Mouse (Mus musculus): ENCODE measurements at regions not wholly inside any gene's neighbourhood (a gene's known extent, or its start where the extent isn't known, plus 50 kb on each side); places are given as distances from the start of the nearest gene placed in this dataset.
A peak's percentile ranks its signal among the peaks of the same experiment; 100 is the strongest.

- DNase-seq = no peak
Measured at GRCm38 (mm10) chr11:88778326-88778725, 60.0 kb upstream of the Msi2 start.

DNA sequence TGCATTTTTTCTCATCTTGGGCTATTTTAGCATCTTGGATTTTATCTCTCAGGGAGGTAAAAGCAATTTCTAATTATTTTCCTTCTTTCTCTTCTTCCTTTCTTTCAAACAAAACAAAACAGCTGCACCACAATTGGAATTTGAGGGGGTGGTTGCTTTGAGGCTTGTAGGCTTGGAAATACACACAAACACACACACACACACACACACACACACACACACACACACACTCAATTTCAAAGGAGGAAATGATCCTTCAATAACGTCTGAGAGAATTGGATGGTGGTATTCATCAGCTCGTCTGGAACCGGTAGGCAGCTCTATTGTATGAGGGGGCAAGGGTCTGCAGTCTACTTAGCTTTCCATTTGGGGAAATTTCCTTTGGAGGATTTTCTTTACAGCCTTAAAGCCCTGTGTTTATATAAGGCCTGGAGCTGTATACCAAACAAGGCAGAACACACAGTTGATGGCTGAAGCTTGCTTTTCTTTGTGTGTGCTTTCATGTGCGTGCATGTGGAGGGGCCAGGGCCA, 56.2 kb upstream of the Msi2 start:
- no peak for DNase-seq

DNA sequence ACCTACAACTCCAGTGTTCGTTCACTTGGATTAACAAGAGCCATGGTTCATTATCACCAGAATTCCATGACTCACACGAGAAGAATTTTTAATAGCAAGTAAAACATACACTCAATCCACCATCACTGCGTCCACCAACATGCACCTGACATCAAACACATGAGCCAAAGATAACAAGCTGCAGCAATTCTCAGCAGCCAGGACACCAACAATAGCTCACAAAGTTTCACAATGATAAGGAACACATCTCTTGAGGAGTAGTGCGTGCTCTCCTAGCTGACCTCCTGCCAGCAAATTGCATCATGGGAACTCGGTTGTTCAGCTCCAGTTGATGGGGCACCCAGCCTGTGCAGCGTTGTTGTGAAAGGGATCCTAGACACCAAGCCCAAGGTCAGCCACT, 55.6 kb upstream of the Msi2 start:
- peak; percentile 20 for DNase-seq

GRCm38 (mm10) chr11:88770405-88770804, 52.1 kb upstream of the Msi2 start:
- no peak for DNase-seq

Measured in adrenal gland, adult 2 months (tissue).